Mouse (Mus musculus): ENCODE data around the gene B9d2.

B9d2 gene

DNA sequence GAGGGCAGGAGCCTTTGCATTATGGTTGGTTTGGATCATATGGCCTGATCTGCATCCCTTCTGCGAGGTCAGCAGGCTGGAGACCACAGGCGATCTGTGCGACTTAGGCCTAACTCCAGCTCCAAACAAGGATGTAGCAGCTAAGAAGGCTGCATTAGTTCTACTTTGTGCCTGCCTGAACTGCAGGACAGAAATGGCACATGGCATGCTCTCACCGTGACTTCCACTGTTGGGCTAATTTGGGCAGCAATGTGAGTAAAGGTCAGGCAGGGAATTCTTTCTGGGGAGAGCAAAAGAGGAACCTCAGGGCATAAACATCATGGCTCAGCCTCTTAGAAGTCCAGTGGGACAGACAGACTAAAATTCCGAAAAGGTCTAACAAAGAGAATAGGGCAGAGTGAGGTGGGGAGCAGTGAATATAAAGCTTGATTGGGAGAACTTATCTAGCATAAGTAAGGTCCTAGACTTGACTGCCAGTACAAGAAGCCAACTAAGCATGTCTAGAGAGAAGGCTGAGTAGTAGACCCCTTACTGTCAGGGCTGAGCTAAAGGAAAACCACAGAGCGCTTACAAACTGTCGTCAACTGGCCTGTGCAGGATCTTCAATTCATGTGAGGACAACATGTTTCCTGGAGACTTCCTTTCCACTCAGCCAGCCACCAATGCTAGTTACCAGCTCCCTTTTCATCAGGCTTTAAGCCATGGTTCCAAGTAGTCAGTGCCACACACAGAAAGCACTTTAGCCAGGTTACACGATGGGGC is 50.9 kb downstream of the B9d2 start:
- no peak for DNase-seq (ENCODE audit: low spot score)

DNA sequence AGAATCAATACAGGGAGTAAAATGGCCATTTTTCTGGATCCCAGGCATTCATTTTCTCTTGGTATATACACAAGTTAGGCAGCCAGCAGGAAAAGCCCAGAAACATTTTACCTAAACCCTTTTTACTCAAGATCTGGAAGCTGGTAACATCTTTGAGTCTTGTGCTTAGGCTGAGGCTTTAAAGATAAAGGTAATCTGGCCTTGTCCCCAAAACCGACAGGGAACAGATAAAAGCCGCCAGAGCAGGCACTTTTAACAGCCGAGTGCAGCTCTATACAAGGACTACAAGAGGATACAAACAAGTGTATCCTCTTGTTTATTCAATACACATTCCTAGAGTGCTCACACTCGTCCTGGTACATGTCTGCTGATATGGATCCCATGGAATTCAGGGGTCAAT is 54.4 kb downstream of the B9d2 start:
- no peak for DNase-seq (ENCODE audit: low spot score)

All from c-Kit-positive CD71-positive TER-119-positive erythroid progenitor cells, embryonic 14.5 days (primary cell).